Mouse (Mus musculus) kidney, adult 2 months (tissue): ENCODE measurements around the gene Setd2. TPM values are rescaled to one million over a fixed set of nuclear protein-coding genes. Genes with fewer than 3 reads are reported as not detected.

Experiments used
- DNase-seq: peaks from one replicate; pipeline ENCODE4 v3.0.0; 2021
- H3K27ac ChIP-seq: fragments of 200-500 bp; 2 replicates; pipeline ENCODE4 v1.5.1; 2012; ENCODE audit warnings: low read depth, low read length, control low read depth, inconsistent platforms; ENCODE audit not compliant: insufficient read depth
- H3K27me3 ChIP-seq: fragments of 200-500 bp; replicated peaks from 2 replicates; pipeline ENCODE4 v1.6.1; 2012; ENCODE audit warnings: mild to moderate bottlenecking, moderate library complexity, low read length, inconsistent platforms; ENCODE audit not compliant: control insufficient read depth, insufficient read depth
- H3K36me3 ChIP-seq: fragments of 200-500 bp; 2 replicates; pipeline ENCODE4 v1.6.1; 2012; ENCODE audit warnings: mild to moderate bottlenecking, moderate library complexity, low read length, inconsistent platforms; ENCODE audit not compliant: control insufficient read depth, insufficient read depth
- H3K4me1 ChIP-seq: fragments of 200-500 bp; 2 replicates; pipeline ENCODE4 v1.6.1; 2011; ENCODE audit warnings: low read length; ENCODE audit not compliant: control insufficient read depth, insufficient read depth
- H3K4me3 ChIP-seq: fragments of 200-500 bp; 2 replicates; pipeline ENCODE4 v1.5.1; 2011; ENCODE audit warnings: mild to moderate bottlenecking, low read depth, low read length, control low read depth; ENCODE audit not compliant: insufficient read depth
- CTCF ChIP-seq: fragments of 200-500 bp; conservative IDR thresholded peaks from 2 replicates; pipeline ENCODE4 v1.5.1; 2011; ENCODE audit warnings: low read depth, mild to moderate bottlenecking, control low read depth, low read length, moderate library complexity, mixed read lengths; ENCODE audit not compliant: insufficient read depth, insufficient read length
- POLR2A ChIP-seq: fragments of 200-500 bp; IDR thresholded peaks from one replicate; pipeline ENCODE4 v1.6.1; 2011; ENCODE audit warnings: low read depth, low read length, control low read depth
- WGBS: fragments of 180-500 bp; shearing (Covaris S2); methylation state at CpG from one replicate; pipeline ENCODE4 v1.1.7; 2018; 5-methylcytosine and 5-hydroxymethylcytosine counted together
- polyA plus RNA-seq: library from polyadenylated mRNA; depleted of rRNA; stranded (reverse); fragments of >200 nt; gene quantifications from 2 replicates; pipeline ENCODE4 v1.2.3, GENCODE M21; 2012; rRNA removed

The Setd2 gene
- polyA plus RNA-seq, 1 experiment: 37.6 TPM

DNA sequence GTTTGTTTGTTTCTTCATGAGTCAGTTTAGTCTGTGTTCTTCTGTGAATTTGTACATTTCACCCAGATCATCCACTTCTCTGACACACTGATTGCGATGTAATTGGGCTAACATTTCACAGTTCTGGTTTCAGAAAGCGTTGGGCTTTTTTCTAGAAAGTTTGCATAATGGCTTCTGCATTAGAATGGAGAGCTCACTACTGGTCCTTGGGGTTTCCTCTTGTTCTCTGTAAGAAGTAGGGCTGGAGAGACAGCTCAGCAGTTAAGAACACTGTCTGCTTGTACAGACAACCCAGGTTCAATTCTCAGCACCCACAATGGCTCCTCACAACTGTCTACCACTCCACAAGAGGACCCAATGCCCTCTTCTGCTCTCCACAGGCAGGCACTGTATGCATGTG is 127.8 kb downstream of the Setd2 start:
- peaks cover 16% of the 10 kb centered on the region; the same call in 1 of the 2 replicates for H3K4me1 ChIP-seq
- H3K27ac ChIP-seq: no peak overlapping the region
- H3K36me3 ChIP-seq: no peaks in the 10 kb centered on the region
- no peak for TF ChIP-seq CTCF
- TF ChIP-seq POLR2A: no peak
- WGBS: 92% methylated on average over 2 of the region's 2 CpGs
- H3K4me3 ChIP-seq: no peak overlapping the region
- H3K27me3 ChIP-seq: no peaks in the 10 kb centered on the region
- no peak for DNase-seq

DNA sequence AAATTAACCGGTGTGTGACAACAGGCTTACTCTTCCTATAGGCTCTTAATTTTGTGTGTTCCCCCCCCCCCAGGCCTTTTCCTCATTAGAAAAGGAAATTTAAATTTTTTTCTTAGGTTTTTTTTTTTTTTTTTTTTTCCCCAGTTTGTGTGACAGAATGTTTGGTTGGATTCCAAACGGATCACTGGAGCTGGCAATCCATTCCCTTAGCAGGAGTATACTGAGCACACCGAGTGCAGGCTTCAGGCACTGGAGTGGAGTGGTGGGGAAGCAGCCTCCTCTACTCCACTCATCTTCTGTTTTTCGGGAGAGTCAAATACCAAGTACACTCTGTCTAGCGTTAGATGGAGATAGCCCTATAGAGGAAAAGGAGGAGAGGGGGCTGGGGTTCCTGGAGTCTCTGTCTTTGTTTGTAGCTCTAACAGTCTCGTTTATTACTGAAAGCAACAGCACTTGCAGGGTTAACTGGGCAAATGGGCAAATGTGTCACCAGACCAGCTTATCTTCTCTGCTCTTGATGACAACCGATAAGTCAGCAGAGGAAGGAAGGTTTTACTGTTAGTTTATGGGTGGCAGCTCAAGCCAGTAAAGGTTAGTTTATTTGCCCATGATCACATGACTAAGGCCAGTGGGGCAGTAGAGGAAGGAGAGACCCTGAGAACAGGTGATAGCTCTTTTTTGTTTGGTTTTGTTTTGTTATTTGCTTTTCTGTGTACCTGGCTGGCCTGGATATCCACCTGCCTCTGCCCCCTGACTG is 128.6 kb downstream of the Setd2 start:
- Histone ChIP-seq H3K27ac (no peak overlapping the region), H3K36me3 (no peaks in the 10 kb centered on the region), H3K27me3 (no peaks in the 10 kb centered on the region), H3K4me1 (peaks cover 12% of the 10 kb centered on the region; the same call in 1 of the 2 replicates), H3K4me3 (no peak overlapping the region)
- TF ChIP-seq CTCF (no peak), POLR2A (no peak)
- DNase-seq: no peak
- WGBS: 53% methylated on average over 7 of the region's 7 CpGs

DNA sequence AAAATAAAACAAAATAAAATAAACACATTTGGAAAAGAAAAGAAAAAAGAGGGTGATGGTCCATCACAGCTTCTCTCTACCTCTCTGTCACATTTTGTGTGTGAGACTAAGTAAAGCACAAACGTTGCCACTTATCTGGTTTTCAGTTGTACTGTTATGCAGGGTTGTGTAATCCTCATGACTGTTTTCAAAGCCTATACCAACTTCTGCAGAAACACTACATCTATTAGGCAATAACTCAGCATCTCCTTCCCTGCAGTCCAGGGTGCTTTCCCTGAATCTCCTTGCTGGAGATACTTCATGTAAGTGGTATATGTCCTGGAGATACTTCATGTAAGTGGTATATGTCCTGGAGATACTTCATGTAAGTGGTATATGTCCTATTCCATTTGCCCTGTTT is 130.4 kb downstream of the Setd2 start:
- no peak overlapping the region for H3K27ac ChIP-seq
- H3K4me3 ChIP-seq: no peak overlapping the region
- WGBS: 84% methylated on average over 1 of the region's 1 CpGs
- TF ChIP-seq POLR2A (no peak), CTCF (no peak)
- H3K4me1 ChIP-seq: peaks cover 23% of the 10 kb centered on the region
- DNase-seq: no peak
- no peaks in the 10 kb centered on the region for H3K36me3 ChIP-seq
- H3K27me3 ChIP-seq: no peaks in the 10 kb centered on the region

DNA sequence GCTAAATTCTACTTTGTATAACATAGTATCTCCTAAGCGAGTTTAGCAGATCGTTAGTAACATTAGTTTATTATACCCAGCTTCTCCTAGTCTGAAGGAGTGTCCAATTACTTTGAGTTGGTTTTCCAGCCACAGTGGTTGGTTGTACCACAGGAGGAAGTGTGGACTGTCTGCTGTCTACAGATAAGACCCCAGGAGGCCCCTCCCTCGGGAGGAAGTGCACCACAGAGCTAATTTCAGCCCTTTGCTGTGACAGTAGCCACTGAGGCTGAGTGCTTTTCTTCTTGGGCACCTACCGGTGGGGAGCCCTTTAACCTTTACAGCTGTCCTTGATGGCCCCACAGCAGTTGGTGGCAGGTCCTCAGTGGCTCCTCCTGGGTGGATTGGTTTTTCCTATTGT is 133.5 kb downstream of the Setd2 start:
- peak overlapping the region; percentile 35; the same call in 1 of the 2 replicates for H3K27ac ChIP-seq
- no peak for TF ChIP-seq CTCF
- no peak for TF ChIP-seq POLR2A
- peaks cover 31% of the 10 kb centered on the region for H3K4me1 ChIP-seq
- no peak overlapping the region for H3K4me3 ChIP-seq
- no peaks in the 10 kb centered on the region for H3K36me3 ChIP-seq
- no peaks in the 10 kb centered on the region for H3K27me3 ChIP-seq
- WGBS: 31% methylated on average over 4 of the region's 4 CpGs
- peak; percentile 61 for DNase-seq

DNA sequence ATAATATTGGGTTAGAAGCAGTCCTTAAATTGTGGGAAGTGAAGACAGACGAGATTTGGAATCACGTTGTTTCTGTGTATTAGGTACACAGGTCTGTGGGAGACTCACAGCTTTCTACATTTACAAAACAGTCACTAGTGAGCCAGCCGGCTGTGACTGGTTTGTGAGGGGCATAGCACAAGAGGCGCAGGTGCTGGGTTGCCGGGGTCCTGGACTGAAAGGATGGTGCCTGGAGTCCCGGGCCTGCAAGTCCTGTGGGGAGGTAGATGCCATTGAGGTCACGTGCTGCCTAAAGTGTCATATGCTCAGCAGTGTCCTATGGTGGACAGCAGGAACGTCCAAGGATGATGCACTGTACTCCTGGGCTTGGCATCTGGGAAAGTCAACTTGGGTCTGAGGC is 134.0 kb downstream of the Setd2 start:
- 46% methylated on average over 8 of the region's 8 CpGs for WGBS
- H3K4me3 ChIP-seq: no peak overlapping the region
- DNase-seq: no peak
- TF ChIP-seq POLR2A (no peak), CTCF (no peak)
- H3K27ac ChIP-seq: no peak overlapping the region; the same call in 1 of the 2 replicates
- no peaks in the 10 kb centered on the region for H3K27me3 ChIP-seq
- H3K4me1 ChIP-seq: peaks cover 26% of the 10 kb centered on the region
- no peaks in the 10 kb centered on the region for H3K36me3 ChIP-seq

DNA sequence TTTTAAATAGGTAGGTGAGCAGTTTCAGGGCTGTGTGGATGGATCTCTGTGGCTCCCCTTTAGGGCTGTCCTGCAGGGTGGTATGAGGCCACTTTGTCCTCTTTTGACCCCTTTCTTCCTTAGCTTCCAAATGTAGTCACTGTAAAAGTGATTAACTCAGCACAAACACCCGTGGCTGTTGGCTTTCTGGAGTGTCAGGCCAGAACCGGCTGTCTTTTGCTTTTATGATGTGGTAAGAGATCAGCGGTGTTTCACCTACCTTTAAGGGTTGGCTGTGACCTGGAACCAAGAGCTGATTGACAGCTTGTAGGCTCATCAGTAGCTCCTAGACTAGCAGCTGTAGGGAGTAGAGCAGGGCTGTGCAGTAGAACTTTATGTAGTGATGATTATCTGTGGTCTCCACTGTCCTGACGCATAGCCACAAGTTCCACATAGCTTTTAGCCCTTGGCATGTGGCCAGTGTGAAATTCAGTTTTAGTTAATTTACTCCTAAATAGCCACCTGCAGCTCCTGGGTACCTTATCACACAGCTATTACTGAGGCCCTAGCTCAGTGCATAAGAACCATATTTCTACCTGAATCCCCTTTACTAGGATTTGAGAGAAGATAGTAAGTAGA is 134.9 kb downstream of the Setd2 start:
- H3K27ac ChIP-seq: no peak overlapping the region
- no peaks in the 10 kb centered on the region for H3K36me3 ChIP-seq
- peaks cover 23% of the 10 kb centered on the region for H3K4me1 ChIP-seq
- TF ChIP-seq CTCF (no peak), POLR2A (no peak)
- H3K27me3 ChIP-seq: no peaks in the 10 kb centered on the region
- no peak overlapping the region for H3K4me3 ChIP-seq
- DNase-seq: peak; percentile 55
- WGBS: 17% methylated on average over 4 of the region's 4 CpGs

Other genes starting within 250 kb of the Setd2 start
- 8.6 and 10.7 TPM in 2 replicates for gene Elp6, start 227.4 kb upstream of the Setd2 start, polyA plus RNA-seq
- gene Scap, start 199.3 kb upstream of the Setd2 start, polyA plus RNA-seq: 44.8 and 45.5 TPM in 2 replicates
- gene Ptpn23, start 124.4 kb upstream of the Setd2 start, polyA plus RNA-seq: 26.6 and 29.2 TPM in 2 replicates
- 0.17 TPM in 1 of 2 replicates, not detected in the other for gene Ngp, start 112.8 kb upstream of the Setd2 start, polyA plus RNA-seq
- gene Klhl18, start 55.9 kb upstream of the Setd2 start, polyA plus RNA-seq: 17.4 and 17.8 TPM in 2 replicates
- 1.8 and 3.1 TPM in 2 replicates for gene Kif9, start 55.6 kb upstream of the Setd2 start, polyA plus RNA-seq
- 4.3 and 6.2 TPM in 2 replicates for gene Nradd, start 91.9 kb downstream of the Setd2 start, polyA plus RNA-seq
- gene Nbeal2, start 121.6 kb downstream of the Setd2 start, polyA plus RNA-seq: 41.6 and 49.2 TPM in 2 replicates
- 95.9 and 125 TPM in 2 replicates for gene Ccdc12, start 123.9 kb downstream of the Setd2 start, polyA plus RNA-seq
- 1.6 and 11.5 TPM in 2 replicates for gene Myl3, start 209.3 kb downstream of the Setd2 start, polyA plus RNA-seq
- gene Pth1r, start 214.5 kb downstream of the Setd2 start, polyA plus RNA-seq: 740 and 847 TPM in 2 replicates